In the genomic region with DNA sequence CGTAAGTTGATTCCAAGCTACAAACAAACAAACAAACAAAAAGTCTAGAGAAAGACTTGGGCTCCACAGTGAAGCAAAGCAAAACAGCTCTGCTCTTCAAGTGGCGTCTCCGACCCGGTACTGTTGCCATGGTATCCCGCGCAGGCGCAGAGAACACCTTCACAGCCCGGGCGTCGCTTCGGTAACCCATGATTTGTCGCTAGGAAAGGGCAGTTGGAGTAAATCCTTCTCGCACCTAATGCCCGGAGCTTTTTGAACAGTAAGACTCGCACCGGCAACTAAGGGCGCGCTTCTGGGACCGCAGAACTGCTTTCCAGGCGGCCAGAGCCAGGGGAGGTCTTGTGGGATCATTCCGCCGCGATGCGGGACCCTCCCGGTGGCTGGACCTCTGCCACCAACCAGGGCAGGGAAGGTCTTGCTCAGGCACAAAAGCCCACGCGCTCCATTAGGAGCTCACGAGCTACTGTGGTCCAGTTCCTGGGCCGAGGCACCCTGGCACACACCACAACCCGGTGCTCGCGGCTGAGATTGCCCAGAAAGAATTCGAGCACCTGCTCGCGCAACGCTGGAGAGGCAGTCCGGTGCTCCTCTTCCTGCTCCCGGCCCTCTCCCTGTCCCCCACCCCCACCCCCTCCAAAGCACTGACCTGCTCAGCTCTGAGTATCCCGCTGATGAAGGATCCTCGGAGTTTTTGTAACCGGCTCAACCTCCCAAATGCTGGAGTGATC, we compare ENCODE assay signal across 8 mouse cellular contexts. TPM values are rescaled to one million over a fixed set of nuclear protein-coding genes. Genes with fewer than 3 reads are reported as not detected.
DNase-seq lines count a peak whose midpoint lies in the region; ATAC-seq and TF ChIP-seq lines count a peak whose summit lies in the region.

No protein-coding gene starts in this region.

- peak overlapping the region; percentile 90 for H3K27ac ChIP-seq in forebrain, embryonic 15.5 days (replicated peaks)
- no peak overlapping the region for H3K27ac ChIP-seq in liver, embryonic 16.5 days (ENCODE audit: low read length)
- peak overlapping the region; percentile 93 for H3K27ac ChIP-seq in neural tube, embryonic 13.5 days (replicated peaks)

- intact Hi-C loops in heart, postnatal 25 days (cut with DNase I): no loop called here

- H3K27me3 ChIP-seq in E14TG2a.4 (ENCODE audit: insufficient read depth, low read length): peaks cover 4% of the 10 kb centered on the region; the same call in 1 of the 2 replicates
- no peaks in the 10 kb centered on the region for H3K27me3 ChIP-seq in forebrain, embryonic 15.5 days
- H3K27me3 ChIP-seq in liver, embryonic 16.5 days (ENCODE audit: control insufficient read depth, insufficient read depth, low read depth, low read length): peaks cover 25% of the 10 kb centered on the region
- H3K27me3 ChIP-seq in neural tube, embryonic 13.5 days: no peaks in the 10 kb centered on the region

- H3K4me3 ChIP-seq in E14TG2a.4 (replicated peaks; ENCODE audit: low read length): peak overlapping the region; percentile 92
- peak overlapping the region; percentile 68 for H3K4me3 ChIP-seq in forebrain, embryonic 15.5 days
- peak overlapping the region; percentile 54 for H3K4me3 ChIP-seq in liver, embryonic 16.5 days (ENCODE audit: low read depth, low read length)
- H3K4me3 ChIP-seq in neural tube, embryonic 13.5 days: peak overlapping the region; percentile 84

- H3K9me3 ChIP-seq in E14TG2a.4 (ENCODE audit: low read length): no peaks in the 10 kb centered on the region
- no peaks in the 10 kb centered on the region for H3K9me3 ChIP-seq in forebrain, embryonic 15.5 days
- H3K9me3 ChIP-seq in liver, embryonic 16.5 days (replicated peaks; ENCODE audit: control insufficient read depth, low read length): no peaks in the 10 kb centered on the region
- H3K9me3 ChIP-seq in neural tube, embryonic 13.5 days: no peaks in the 10 kb centered on the region

- no peaks in the 10 kb centered on the region for H3K36me3 ChIP-seq in E14TG2a.4 (ENCODE audit: insufficient read depth, low read length)
- no peaks in the 10 kb centered on the region for H3K36me3 ChIP-seq in forebrain, embryonic 15.5 days
- H3K36me3 ChIP-seq in liver, embryonic 16.5 days (ENCODE audit: control insufficient read depth, insufficient read depth): no peaks in the 10 kb centered on the region
- H3K36me3 ChIP-seq in neural tube, embryonic 13.5 days: no peaks in the 10 kb centered on the region

- peak; percentile 13 for DNase-seq in heart, postnatal 25 days (ENCODE audit: low spot score)
- DNase-seq in layer of hippocampus, adult 11-12 months (ENCODE audit: low spot score): peak; percentile 79
- DNase-seq in thymus, adult 18-20 months: peak; percentile 12 to 14

- H3K9ac ChIP-seq in forebrain, embryonic 15.5 days (replicated peaks): peak overlapping the region; percentile 66
- no peak overlapping the region; the same call in 1 of the 2 replicates for H3K9ac ChIP-seq in liver, embryonic 16.5 days (ENCODE audit: low read depth, low read length)
- peak overlapping the region; percentile 87 for H3K9ac ChIP-seq in neural tube, embryonic 13.5 days

- peaks cover 19% of the 10 kb centered on the region for H3K4me1 ChIP-seq in E14TG2a.4 (replicated peaks; ENCODE audit: low read depth, low read length)
- H3K4me1 ChIP-seq in forebrain, embryonic 15.5 days: peaks cover 23% of the 10 kb centered on the region
- no peaks in the 10 kb centered on the region for H3K4me1 ChIP-seq in liver, embryonic 16.5 days (ENCODE audit: control insufficient read depth, low read depth, low read length)
- H3K4me1 ChIP-seq in neural tube, embryonic 13.5 days (replicated peaks): peaks cover 44% of the 10 kb centered on the region

- ATAC-seq in cerebellum, adult (ENCODE audit: insufficient number of reproducible peaks, low FRiP score, low TSS enrichment): peak; percentile 89
- peak; percentile 92 for ATAC-seq in forebrain, embryonic 15.5 days (replicated peaks)
- ATAC-seq in liver, embryonic 16.5 days (ENCODE audit: low read depth): peak; percentile 48; the same call in 1 of the 2 replicates
- ATAC-seq in neural tube, embryonic 13.5 days (ENCODE audit: low read depth): peak; percentile 93

- TF ChIP-seq CTCF in E14TG2a.4 (conservative IDR thresholded peaks at IDR 0.05; ENCODE audit: low read length): no peak

- peak overlapping the region; percentile 80 for H3K4me2 ChIP-seq in forebrain, embryonic 15.5 days (replicated peaks)
- peak overlapping the region; percentile 80 for H3K4me2 ChIP-seq in liver, embryonic 16.5 days (ENCODE audit: low read depth, low read length)
- peak overlapping the region; percentile 86 for H3K4me2 ChIP-seq in neural tube, embryonic 13.5 days

- WGBS in forebrain, embryonic 15.5 days: under 1% methylated on average over 41 of the region's 41 CpGs
- WGBS in liver, embryonic 16.5 days (ENCODE audit: insufficient replicate concordance): under 1% methylated on average over 40 of the region's 41 CpGs
- WGBS in neural tube, embryonic 13.5 days: under 1% methylated on average over 41 of the region's 41 CpGs

RNA-seq across cellular contexts. Expression of gene Plch1, which starts 0.5 kb away (rescaled TPM):
- polyA plus RNA-seq in forebrain, embryonic 15.5 days (2015; fragmentation: Nextera tagmentation; extraction: Ambion mirVana): 6.1 and 6.4 TPM in 2 replicates
- not detected for total RNA-seq in heart, postnatal 25 days (2021)
- polyA plus RNA-seq in liver, embryonic 16.5 days (2015; fragmentation: Nextera tagmentation; extraction: Ambion mirVana): 0.07 and 0.13 TPM in 2 replicates
- 10.2 and 10.7 TPM in 2 replicates for polyA plus RNA-seq in neural tube, embryonic 13.5 days (2015; fragmentation: Nextera tagmentation; extraction: Ambion mirVana)

RNA-seq across cellular contexts. Expression of gene E130311K13Rik, which starts 30.5 kb away (rescaled TPM):
- 6.6 TPM in 2 replicates for polyA plus RNA-seq in forebrain, embryonic 15.5 days (2015; fragmentation: Nextera tagmentation; extraction: Ambion mirVana)
- 1 to 10 TPM; 8.1 TPM for total RNA-seq in heart, postnatal 25 days (2021)
- 1.9 TPM in 2 replicates for polyA plus RNA-seq in liver, embryonic 16.5 days (2015; fragmentation: Nextera tagmentation; extraction: Ambion mirVana)
- polyA plus RNA-seq in neural tube, embryonic 13.5 days (2015; fragmentation: Nextera tagmentation; extraction: Ambion mirVana): 5.6 and 5.9 TPM in 2 replicates

Comparison
In these comparisons a context has a peak if more than half of its experiments do, and no peak if none do; other contexts are left out.
1. DNase-seq: peak in every context shown above with its lines; median percentile 79 in layer of hippocampus, adult 11-12 months; 13 in heart, postnatal 25 days; 13 in thymus, adult 18-20 months.